Mouse (Mus musculus) spleen, postnatal 10 days (tissue): ENCODE results near the gene Fam198b.

Source experiments
- DNase-seq, 2 experiments: peaks; one replicate each; pipeline ENCODE4 v3.0.0; 2021 to 2022; ENCODE audit warnings: low spot score in 2 of 2

Gene Fam198b

GRCm38 (mm10) chr3:79884305-79884704 lies at the start of gene Fam198b:
Fam198b (plus strand) TSS chr3:79884533.
- no peak for DNase-seq

- peak in 1 of 2 experiments; percentile 32 for DNase-seq
These were observed 45.6 kb upstream of the Fam198b start for GRCm38 (mm10) chr3:79838751-79839150.

GRCm38 (mm10) chr3:79841475-79841874 lies 42.9 kb upstream of the Fam198b start:
- DNase-seq: no peak

GRCm38 (mm10) chr3:79842165-79842564 lies 42.2 kb upstream of the Fam198b start:
- DNase-seq: peak in 1 of 2 experiments; percentile 62

- peak; percentile 38 to 62 for DNase-seq
These were observed 41.7 kb upstream of the Fam198b start for GRCm38 (mm10) chr3:79842616-79843016.

- no peak for DNase-seq
These were observed 40.3 kb upstream of the Fam198b start for GRCm38 (mm10) chr3:79843999-79844398.

- DNase-seq: no peak
These were observed 37.7 kb upstream of the Fam198b start for GRCm38 (mm10) chr3:79846633-79847032.

GRCm38 (mm10) chr3:79848841-79849240 lies 35.5 kb upstream of the Fam198b start:
- no peak for DNase-seq

- DNase-seq: no peak
These were observed 34.7 kb upstream of the Fam198b start for GRCm38 (mm10) chr3:79849621-79850020.

GRCm38 (mm10) chr3:79850656-79851055 lies 33.7 kb upstream of the Fam198b start:
- no peak for DNase-seq

GRCm38 (mm10) chr3:79852108-79852507 lies 32.2 kb upstream of the Fam198b start:
- no peak for DNase-seq

GRCm38 (mm10) chr3:79852654-79853166 lies 31.6 kb upstream of the Fam198b start, which contains the start of gene Tmem144:
Tmem144 (minus strand) TSS chr3:79852773.
- no peak for DNase-seq

- no peak for DNase-seq
These were observed 26.6 kb upstream of the Fam198b start for GRCm38 (mm10) chr3:79857780-79858179.

GRCm38 (mm10) chr3:79858221-79858620 lies 26.1 kb upstream of the Fam198b start:
- no peak for DNase-seq

GRCm38 (mm10) chr3:79864824-79865223 lies 19.5 kb upstream of the Fam198b start:
- no peak for DNase-seq

- no peak for DNase-seq
These were observed 18.2 kb upstream of the Fam198b start for GRCm38 (mm10) chr3:79866089-79866488.

- DNase-seq: no peak
These were observed 17.8 kb upstream of the Fam198b start for GRCm38 (mm10) chr3:79866526-79866925.

GRCm38 (mm10) chr3:79867121-79867709 lies 17.1 kb upstream of the Fam198b start:
- DNase-seq: no peak

GRCm38 (mm10) chr3:79875471-79875870 lies 8.9 kb upstream of the Fam198b start:
- no peak for DNase-seq

GRCm38 (mm10) chr3:79878350-79878749 lies 6.0 kb upstream of the Fam198b start:
- DNase-seq: no peak

- DNase-seq: no peak
These were observed 5.1 kb upstream of the Fam198b start for GRCm38 (mm10) chr3:79879246-79879645.

- DNase-seq: no peak
These were observed 2.7 kb upstream of the Fam198b start for GRCm38 (mm10) chr3:79881645-79882044.

- DNase-seq: peak in 1 of 2 experiments; percentile 61
These were observed 1.2 kb upstream of the Fam198b start for GRCm38 (mm10) chr3:79883092-79883491.

GRCm38 (mm10) chr3:79884761-79885189 lies 442 bp downstream of the Fam198b start:
- peak in 1 of 2 experiments; percentile 55 for DNase-seq
